Mouse (Mus musculus) embryonic stem cell, embryonic (primary cell): Measurements from ENCODE around the gene Slc16a14.

Experiments used
- CTCF ChIA-PET, 4 experiments: fragments of 300-600 bp in 2 of 4; fragments of 350-600 bp in 2 of 4; sonication (Branson Sonifier 250); formaldehyde crosslinking; loops; one replicate each; lab custom pipeline; 2022; ENCODE audit warnings: inconsistent platforms in 2 of 4; lab: Charles Lee
- POLR2A ChIA-PET, 4 experiments: fragments of 300-600 bp in 2 of 4; fragments of 350-600 bp in 2 of 4; sonication (Branson Sonifier 250); formaldehyde crosslinking; loops; one replicate each; lab custom pipeline; 2022; ENCODE audit warnings: antibody characterized with exemption in 4 of 4, inconsistent platforms in 1 of 4; lab: Charles Lee

The Slc16a14 gene

GRCm38 (mm10) chr1:84882066-84882532 is 52.8 kb downstream of the Slc16a14 start:
- ChIA-PET CTCF (interaction anchor here (0.5 to 2.1 kb wide), 26 partner anchors 10 to 186 kb away, joined by 3 to 13 read pairs (median 5); partner anchors contain the start of genes Fbxo36 (in 3 of the 4), Trip12 (in 3 of the 4) and Dner (in 1 of the 4)), POLR2A (interaction anchor here (0.6 to 4.8 kb wide), 37 partner anchors 9 to 363 kb away, joined by 3 to 86 read pairs (median 6); partner anchors contain the start of genes Fbxo36 (in 3 of the 4) and Trip12 (in 3 of the 4))

GRCm38 (mm10) chr1:84881248-84882065 is 53.5 kb downstream of the Slc16a14 start:
- CTCF ChIA-PET: interaction anchor here (0.5 to 2.1 kb wide), 35 partner anchors 9 to 185 kb away, joined by 3 to 13 read pairs (median 5); partner anchors contain the start of genes Fbxo36 (in 3 of the 4), Trip12 (in 3 of the 4), Dner (in 1 of the 4) and Slc16a14 (in 1 of the 4)

GRCm38 (mm10) chr1:84879571-84880120 is 55.3 kb downstream of the Slc16a14 start:
- POLR2A ChIA-PET: interaction anchor here (0.6 to 3.2 kb wide), 24 partner anchors 8 to 674 kb away, joined by 3 to 19 read pairs (median 4); partner anchors contain the start of genes Trip12 (in 2 of the 4) and Fbxo36 (in 1 of the 4)
- CTCF ChIA-PET: interaction anchor here (0.5 to 1.8 kb wide), 20 partner anchors 8 to 748 kb away, joined by 3 to 6 read pairs (median 3); partner anchors contain the start of genes Trip12 (in 2 of the 4) and Fbxo36 (in 1 of the 4)

More at GRCm38 (mm10) chr1:84881248-84882065, 53.5 kb downstream of the Slc16a14 start:
- POLR2A ChIA-PET: interaction anchor here (0.6 to 4.8 kb wide), 44 partner anchors 9 to 1910 kb away, joined by 3 to 86 read pairs (median 6); partner anchors contain the start of genes Trip12 (in 3 of the 4) and Fbxo36 (in 2 of the 4)

GRCm38 (mm10) chr1:84877590-84877989 is 57.3 kb downstream of the Slc16a14 start:
- POLR2A ChIA-PET: interaction anchor here in 3 of 4 experiments (0.7 to 3.2 kb wide), 7 partner anchors 8 to 74 kb away, joined by 3 to 19 read pairs (median 3); partner anchors contain the start of genes Fbxo36 (in 1 of the 3) and Trip12 (in 1 of the 3)
- CTCF ChIA-PET: interaction anchor here in 2 of 4 experiments (0.6 to 0.7 kb wide), 2 partner anchors 16 to 1592 kb away, joined by 3 to 6 read pairs; no protein-coding TSS in a partner anchor

- ChIA-PET CTCF (interaction anchor here in 3 of 4 experiments (0.7 to 0.9 kb wide), 3 partner anchors 11 to 235 kb away, joined by 3 to 4 read pairs (median 3); partner anchors contain the start of genes Fbxo36 (in 1 of the 3) and Trip12 (in 1 of the 3)), POLR2A (interaction anchor here in 3 of 4 experiments (0.6 to 15.6 kb wide), 18 partner anchors 9 to 234 kb away, joined by 3 to 335 read pairs (median 20); partner anchors contain the start of genes Fbxo36 (in 2 of the 3), Trip12 (in 2 of the 3) and Dner (in 1 of the 3))
These were observed 62.0 kb downstream of the Slc16a14 start for GRCm38 (mm10) chr1:84872939-84873338.

- ChIA-PET POLR2A (interaction anchor here (0.5 to 15.6 kb wide), 57 partner anchors 8 to 1281 kb away, joined by 3 to 335 read pairs (median 5); partner anchors contain the start of genes Fbxo36 (in 4 of the 4), Trip12 (in 4 of the 4) and Dner (in 1 of the 4)), CTCF (interaction anchor here in 3 of 4 experiments (0.6 to 1.9 kb wide), 12 partner anchors 7 to 234 kb away, joined by 3 to 8 read pairs (median 3); partner anchors contain the start of genes Fbxo36 (in 1 of the 3), Slc16a14 (in 1 of the 3) and Trip12 (in 1 of the 3))
These were observed 62.8 kb downstream of the Slc16a14 start for GRCm38 (mm10) chr1:84872105-84872504.

- POLR2A ChIA-PET: interaction anchor here (0.6 to 15.6 kb wide), 37 partner anchors 8 to 1902 kb away, joined by 3 to 335 read pairs (median 9); partner anchors contain the start of genes Fbxo36 (in 4 of the 4) and Trip12 (in 4 of the 4)
- CTCF ChIA-PET: interaction anchor here in 3 of 4 experiments (0.6 to 1.9 kb wide), 4 partner anchors 8 to 33 kb away, joined by 3 to 8 read pairs (median 4); no protein-coding TSS in a partner anchor
These were observed 63.8 kb downstream of the Slc16a14 start for GRCm38 (mm10) chr1:84871131-84871530.

- CTCF ChIA-PET: interaction anchor here in 3 of 4 experiments (0.6 to 2.6 kb wide), 9 partner anchors 10 to 82 kb away, joined by 3 to 9 read pairs (median 3); partner anchors contain the start of genes Fbxo36 (in 1 of the 3) and Trip12 (in 1 of the 3)
- POLR2A ChIA-PET: interaction anchor here (0.5 to 15.6 kb wide), 57 partner anchors 8 to 1439 kb away, joined by 3 to 335 read pairs (median 7); partner anchors contain the start of genes Fbxo36 (in 3 of the 4), Trip12 (in 3 of the 4) and Dner (in 1 of the 4)
These were observed 65.4 kb downstream of the Slc16a14 start for GRCm38 (mm10) chr1:84869498-84869897.

GRCm38 (mm10) chr1:84868841-84869240 is 66.1 kb downstream of the Slc16a14 start:
- CTCF ChIA-PET: interaction anchor here (0.6 to 2.6 kb wide), 12 partner anchors 11 to 82 kb away, joined by 3 to 9 read pairs (median 3); partner anchors contain the start of genes Fbxo36 (in 1 of the 4) and Trip12 (in 1 of the 4)

GRCm38 (mm10) chr1:84868311-84868710 is 66.6 kb downstream of the Slc16a14 start:
- POLR2A ChIA-PET: interaction anchor here (0.7 to 15.6 kb wide), 63 partner anchors 7 to 584 kb away, joined by 3 to 335 read pairs (median 7); partner anchors contain the start of genes Fbxo36 (in 4 of the 4), Trip12 (in 4 of the 4) and Dner (in 1 of the 4)

More at GRCm38 (mm10) chr1:84868841-84869240, 66.1 kb downstream of the Slc16a14 start:
- POLR2A ChIA-PET: interaction anchor here (0.5 to 15.6 kb wide), 66 partner anchors 7 to 1439 kb away, joined by 3 to 335 read pairs (median 7); partner anchors contain the start of genes Fbxo36 (in 4 of the 4), Trip12 (in 4 of the 4) and Dner (in 1 of the 4)

GRCm38 (mm10) chr1:84866706-84867230 is 68.2 kb downstream of the Slc16a14 start:
- POLR2A ChIA-PET: interaction anchor here (0.6 to 15.6 kb wide), 50 partner anchors 6 to 235 kb away, joined by 3 to 335 read pairs (median 4); partner anchors contain the start of genes Fbxo36 (in 4 of the 4), Trip12 (in 4 of the 4) and Dner (in 1 of the 4)
- CTCF ChIA-PET: interaction anchor here (0.6 to 2.1 kb wide), 24 partner anchors 9 to 171 kb away, joined by 3 to 15 read pairs (median 4); partner anchors contain the start of genes Trip12 (in 2 of the 4), Dner (in 1 of the 4) and Fbxo36 (in 1 of the 4)

More at GRCm38 (mm10) chr1:84868311-84868710, 66.6 kb downstream of the Slc16a14 start:
- CTCF ChIA-PET: interaction anchor here (0.6 to 2.6 kb wide), 8 partner anchors 11 to 27 kb away, joined by 3 to 9 read pairs (median 4); partner anchors contain the start of gene Trip12 (in 1 of the 4)

- POLR2A ChIA-PET: interaction anchor here (0.5 to 15.6 kb wide), 49 partner anchors 6 to 171 kb away, joined by 3 to 335 read pairs (median 4); partner anchors contain the start of genes Fbxo36 (in 4 of the 4), Trip12 (in 4 of the 4) and Dner (in 1 of the 4)
- CTCF ChIA-PET: interaction anchor here (0.7 to 2.1 kb wide), 22 partner anchors 8 to 170 kb away, joined by 3 to 15 read pairs (median 5); partner anchors contain the start of genes Trip12 (in 2 of the 4), Dner (in 1 of the 4) and Fbxo36 (in 1 of the 4)
These were observed 68.7 kb downstream of the Slc16a14 start for GRCm38 (mm10) chr1:84866231-84866630.

GRCm38 (mm10) chr1:84864645-84865044 is 70.3 kb downstream of the Slc16a14 start:
- POLR2A ChIA-PET: interaction anchor here in 3 of 4 experiments (0.9 to 15.6 kb wide), 8 partner anchors 13 to 38 kb away, joined by 3 to 335 read pairs (median 15); partner anchors contain the start of genes Fbxo36 (in 2 of the 3) and Trip12 (in 2 of the 3)
- CTCF ChIA-PET: interaction anchor here in 1 of 4 experiments (0.9 kb wide), 1 partner anchor 24 kb away, joined by 3 read pairs; the partner anchor contains the start of gene Trip12

- ChIA-PET CTCF (interaction anchor here (0.7 to 1.8 kb wide), 5 partner anchors 17 to 47 kb away, joined by 3 to 6 read pairs (median 3); no protein-coding TSS in a partner anchor), POLR2A (interaction anchor here (0.6 to 15.6 kb wide), 35 partner anchors 8 to 1886 kb away, joined by 3 to 335 read pairs (median 5); partner anchors contain the start of genes Fbxo36 (in 3 of the 4) and Trip12 (in 3 of the 4))
These were observed 73.7 kb downstream of the Slc16a14 start for GRCm38 (mm10) chr1:84861255-84861630.
